8 mouse cellular contexts compared by ENCODE assay signal in genomic region chr11:106998651-106999150, GRCm38 (mm10). TPM values are rescaled to one million over a fixed set of nuclear protein-coding genes. Genes with fewer than 3 reads are reported as not detected.
DNase-seq lines count a peak whose midpoint lies in the region; ATAC-seq and TF ChIP-seq lines count a peak whose summit lies in the region.

No protein-coding gene starts in this region.

- WGBS in hindbrain, embryonic 13.5 days: under 1% methylated on average over 25 of the region's 26 CpGs
- WGBS in liver, postnatal 0 days (ENCODE audit: insufficient replicate concordance): under 1% methylated on average over 26 of the region's 26 CpGs

- H3K4me2 ChIP-seq in hindbrain, embryonic 13.5 days: peak overlapping the region; percentile 76
- peak overlapping the region; percentile 66 for H3K4me2 ChIP-seq in liver, postnatal 0 days (ENCODE audit: low read depth, low read length)

- peaks cover 34% of the 10 kb centered on the region for H3K36me3 ChIP-seq in hindbrain, embryonic 13.5 days
- H3K36me3 ChIP-seq in liver, postnatal 0 days (replicated peaks; ENCODE audit: insufficient read depth, low read length): peaks cover 33% of the 10 kb centered on the region

- DNase-seq in left cerebral cortex, adult 18-20 months (ENCODE audit: low spot score in 2 of 2): peak; percentile 15 to 19
- no peak for DNase-seq in left cerebral cortex, adult 11 months (ENCODE audit: low spot score)
- peak; percentile 60 for DNase-seq in Muller cell, postnatal 12 days (ENCODE audit: inconsistent ontology term)
- peak; percentile 52 for DNase-seq in embryo, embryonic 9.5 days (ENCODE audit: extremely low spot score)
- DNase-seq in liver, postnatal 0 days: peak; percentile 32
- peak; percentile 27 to 85 for DNase-seq in spleen, postnatal 4 days (ENCODE audit: low spot score in 2 of 2)
- DNase-seq in urinary bladder, postnatal 10 days (ENCODE audit: low spot score): no peak

- no peak for TF ChIP-seq EP300 in liver, postnatal 0 days (IDR thresholded peaks at IDR 0.05; ENCODE audit: low read depth)

- peak overlapping the region; percentile 83 for H3K9ac ChIP-seq in hindbrain, embryonic 13.5 days
- H3K9ac ChIP-seq in liver, postnatal 0 days (replicated peaks): peak overlapping the region; percentile 88

- peak overlapping the region; percentile 88 for H3K27ac ChIP-seq in hindbrain, embryonic 13.5 days
- H3K27ac ChIP-seq in liver, postnatal 0 days (ENCODE audit: low read depth): peak overlapping the region; percentile 87

- ATAC-seq in hindbrain, embryonic 13.5 days (ENCODE audit: low FRiP score): peak; percentile 52
- ATAC-seq in liver, postnatal 0 days: peak; percentile 22

- no peak for TF ChIP-seq CTCF in liver, postnatal 0 days (IDR thresholded peaks at IDR 0.05; ENCODE audit: low read depth)

- no peaks in the 10 kb centered on the region for H3K27me3 ChIP-seq in hindbrain, embryonic 13.5 days
- H3K27me3 ChIP-seq in liver, postnatal 0 days (ENCODE audit: insufficient read depth, low read length): no peaks in the 10 kb centered on the region

- H3K9me3 ChIP-seq in hindbrain, embryonic 13.5 days: no peaks in the 10 kb centered on the region
- H3K9me3 ChIP-seq in liver, postnatal 0 days (ENCODE audit: low read length): no peaks in the 10 kb centered on the region

- H3K4me3 ChIP-seq in hindbrain, embryonic 13.5 days: peak overlapping the region; percentile 97
- H3K4me3 ChIP-seq in liver, postnatal 0 days (ENCODE audit: low read depth, low read length): peak overlapping the region; percentile 84

- peaks cover 19% of the 10 kb centered on the region for H3K4me1 ChIP-seq in hindbrain, embryonic 13.5 days (replicated peaks)
- H3K4me1 ChIP-seq in liver, postnatal 0 days (ENCODE audit: insufficient read depth): peaks cover 19% of the 10 kb centered on the region

RNA-seq across cellular contexts. Expression of gene Kpna2, which starts 0.6 kb away (rescaled TPM):
- total RNA-seq in left cerebral cortex, adult 18-20 months (2021): 10 to 100 TPM; 21.9 to 26.6 TPM
- polyA plus RNA-seq in hindbrain, embryonic 13.5 days (2015; fragmentation: Nextera tagmentation; extraction: Ambion mirVana): 189 TPM in 2 replicates
- 115 and 128 TPM in 2 replicates for polyA plus RNA-seq in liver, postnatal 0 days (2015; fragmentation: Nextera tagmentation; extraction: Ambion mirVana)

RNA-seq across cellular contexts. Expression of gene 1810010H24Rik, which starts 26.8 kb away (rescaled TPM):
- total RNA-seq in left cerebral cortex, adult 18-20 months (2021): 1 to 10 TPM; 3.2 to 4.7 TPM
- 5.4 and 5.6 TPM in 2 replicates for polyA plus RNA-seq in hindbrain, embryonic 13.5 days (2015; fragmentation: Nextera tagmentation; extraction: Ambion mirVana)
- polyA plus RNA-seq in liver, postnatal 0 days (2015; fragmentation: Nextera tagmentation; extraction: Ambion mirVana): 7.3 and 10.3 TPM in 2 replicates

Comparison
In these comparisons a context has a peak if more than half of its experiments do, and no peak if none do; other contexts are left out.
1. DNase-seq: peak in left cerebral cortex, adult 18-20 months (2 of 2), Muller cell, postnatal 12 days (single experiment), embryo, embryonic 9.5 days (single experiment), liver, postnatal 0 days (single experiment) and spleen, postnatal 4 days (2 of 2); none in left cerebral cortex, adult 11 months (single experiment) and urinary bladder, postnatal 10 days (single experiment).